Mouse (Mus musculus): ENCODE results near the gene Sfta2. TPM values are rescaled to one million over a fixed set of nuclear protein-coding genes. Genes with fewer than 3 reads are reported as not detected.
A peak's percentile ranks its signal among the peaks of the same experiment; 100 is the strongest.

The Sfta2 gene
- total RNA-seq, 2 experiments from 2014 or later = not detected

- intact Hi-C loops (cut with DNase I) = loop anchor here (5.0 kb wide), 1 partner anchor 41 kb away; no protein-coding TSS in a partner anchor
- no peak for DNase-seq
These were observed 9.6 kb upstream of the Sfta2 start for GRCm38 (mm10) chr17:35591731-35592130.

DNA sequence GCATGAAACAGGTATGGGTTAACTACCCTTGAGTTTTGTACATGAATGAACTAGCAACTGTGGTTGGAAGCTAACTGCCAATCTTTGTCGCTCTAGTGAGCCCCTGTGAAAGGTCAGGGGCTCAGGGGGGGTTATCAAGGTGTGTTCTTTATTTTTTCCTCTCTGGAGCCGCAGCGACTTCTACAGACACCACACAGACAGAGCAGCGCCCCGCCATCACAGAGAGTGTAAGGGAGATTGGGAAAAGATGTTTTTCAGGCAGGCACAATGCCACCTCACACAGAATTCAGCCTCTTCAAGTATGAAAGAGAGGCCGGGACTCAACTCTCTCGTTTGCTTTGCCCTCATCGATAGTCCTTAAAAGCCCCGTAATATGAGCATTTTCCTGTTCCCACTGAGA lies 9.2 kb upstream of the Sfta2 start:
- intact Hi-C loops (cut with DNase I) = loop anchor here (5.0 kb wide), 1 partner anchor 40 kb away; no protein-coding TSS in a partner anchor
- no peak for DNase-seq

GRCm38 (mm10) chr17:35593786-35594185 lies 7.6 kb upstream of the Sfta2 start:
- DNase-seq = no peak
- intact Hi-C loops (cut with DNase I) = loop anchor here (5.0 kb wide), 1 partner anchor 39 kb away; no protein-coding TSS in a partner anchor

GRCm38 (mm10) chr17:35594456-35594855 lies 6.9 kb upstream of the Sfta2 start:
- intact Hi-C loops (cut with DNase I) = loop anchor here (5.0 kb wide), 1 partner anchor 38 kb away; no protein-coding TSS in a partner anchor
- no peak for DNase-seq

DNA sequence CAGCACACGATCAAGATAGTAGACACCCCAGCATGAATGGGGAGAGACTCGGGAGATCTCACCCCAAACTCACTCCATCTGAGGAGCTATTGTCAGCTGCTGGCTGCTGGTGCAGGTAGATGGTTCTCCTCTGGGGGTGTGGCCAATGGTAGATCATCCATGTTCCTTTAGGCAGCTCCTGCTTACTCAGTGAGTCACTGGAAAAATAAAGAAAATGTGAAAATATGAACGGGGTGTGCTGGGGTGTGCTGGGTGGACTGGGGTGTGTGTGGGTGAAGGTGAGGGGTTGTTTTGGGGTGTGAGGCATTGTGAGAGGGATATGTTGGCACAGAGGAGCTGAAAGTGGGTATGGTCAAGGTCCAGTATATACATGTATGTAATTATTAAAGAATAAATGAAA lies 4.0 kb upstream of the Sfta2 start:
- DNase-seq = no peak

DNA sequence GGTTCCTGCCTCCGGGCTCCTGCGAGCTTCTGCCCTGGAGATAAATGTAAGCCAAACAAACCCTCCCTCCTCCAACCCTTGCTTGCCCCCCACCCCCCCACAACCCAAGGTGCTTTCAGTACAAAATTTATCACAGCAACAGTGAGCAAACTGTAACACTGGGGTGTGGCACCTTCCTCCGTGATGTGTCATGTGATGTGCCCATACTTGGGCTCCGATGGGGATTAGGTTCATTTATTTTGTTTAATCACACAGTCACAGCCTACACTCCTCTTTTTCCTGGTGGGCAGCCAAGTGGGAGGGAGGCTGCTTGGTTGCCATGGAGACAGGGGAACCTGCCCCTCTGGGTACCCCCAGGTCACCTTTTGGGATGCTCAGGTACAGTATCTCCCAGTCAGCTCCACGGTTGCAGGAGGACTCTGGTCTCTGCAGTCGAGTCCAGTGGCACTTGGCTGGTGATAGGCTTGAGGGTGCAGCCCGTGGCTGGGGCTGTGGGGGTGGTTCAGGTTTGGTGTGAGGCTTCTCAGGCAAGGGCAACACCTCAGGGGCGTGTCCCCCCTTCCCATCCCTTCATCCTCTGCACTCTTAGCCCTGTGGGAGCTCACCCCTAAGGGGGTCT lies 496 bp downstream of the Sfta2 start:
- intact Hi-C loops (cut with DNase I) = no loop called here
- no peak for DNase-seq

More for the DNA sequence above, 4.0 kb upstream of the Sfta2 start:
- intact Hi-C loops (cut with DNase I) = no loop called here

- intact Hi-C loops (cut with DNase I) = no loop called here
- no peak for DNase-seq
These were observed 15.8 kb downstream of the Sfta2 start for GRCm38 (mm10) chr17:35617127-35617526.

DNA sequence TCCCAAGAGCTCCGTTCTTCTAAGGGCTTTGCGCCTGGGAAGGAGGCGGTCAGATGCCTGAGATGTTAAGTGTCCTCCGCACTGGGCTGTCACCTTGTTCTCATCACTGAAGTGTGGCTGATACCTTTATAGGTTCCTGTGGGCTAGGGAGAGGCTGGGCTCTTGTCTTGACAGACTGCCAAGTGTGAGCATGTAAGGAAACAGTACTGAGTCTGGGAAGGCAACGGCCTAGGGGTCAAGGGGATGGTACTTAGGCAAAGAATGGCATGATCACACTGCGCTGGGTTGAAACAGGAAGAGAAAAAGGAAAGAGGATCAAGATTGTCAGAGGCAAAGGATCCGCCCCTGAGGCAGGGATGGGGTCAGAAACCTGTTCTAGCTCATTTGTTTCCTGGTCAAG lies 25.2 kb downstream of the Sfta2 start, which contains the start of gene Gm9573:
Gene Gm9573 (minus strand): TSS at position 101 of the 400 bp plus-strand sequence.
- intact Hi-C loops (cut with DNase I) = no loop called here

GRCm38 (mm10) chr17:35633992-35634391 lies 32.6 kb downstream of the Sfta2 start:
- intact Hi-C loops (cut with DNase I) = loop anchor here (5.0 kb wide), 1 partner anchor 42 kb away; no protein-coding TSS in a partner anchor
- DNase-seq = peak; percentile 28

More for the DNA sequence above, 25.2 kb downstream of the Sfta2 start, which contains the start of gene Gm9573:
- no peak for DNase-seq

- intact Hi-C loops (cut with DNase I) = loop anchor here (5.0 kb wide), 1 partner anchor 92 kb away; no protein-coding TSS in a partner anchor
- DNase-seq = no peak
These were observed 33.9 kb downstream of the Sfta2 start for GRCm38 (mm10) chr17:35635202-35635601.

DNA sequence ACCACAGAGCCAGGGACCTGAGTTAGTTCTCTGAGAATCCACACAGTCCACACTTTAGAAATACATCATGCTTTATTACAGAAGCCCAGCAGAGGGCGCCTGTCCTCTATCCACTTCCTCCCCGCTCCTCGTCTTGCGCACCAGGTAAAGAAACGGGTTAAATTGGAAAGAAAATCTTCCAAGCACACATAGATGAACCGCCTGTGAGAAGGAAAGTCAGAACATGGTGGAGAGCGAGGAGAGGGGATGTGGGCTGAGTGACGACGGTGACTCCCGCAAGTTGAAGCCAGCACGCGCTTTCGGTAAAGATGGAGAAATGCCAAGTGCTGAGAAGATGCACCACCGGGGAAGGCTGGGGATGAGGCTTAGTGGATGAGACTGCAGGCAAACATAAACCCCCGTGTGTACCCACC lies 34.4 kb downstream of the Sfta2 start:
- intact Hi-C loops (cut with DNase I) = loop anchor here (5.0 kb wide), 1 partner anchor 92 kb away; no protein-coding TSS in a partner anchor
- peak; percentile 73 for DNase-seq

GRCm38 (mm10) chr17:35636363-35636762 lies 35.0 kb downstream of the Sfta2 start:
- DNase-seq = no peak
- intact Hi-C loops (cut with DNase I) = loop anchor here (5.0 kb wide), 1 partner anchor 91 kb away; no protein-coding TSS in a partner anchor

DNA sequence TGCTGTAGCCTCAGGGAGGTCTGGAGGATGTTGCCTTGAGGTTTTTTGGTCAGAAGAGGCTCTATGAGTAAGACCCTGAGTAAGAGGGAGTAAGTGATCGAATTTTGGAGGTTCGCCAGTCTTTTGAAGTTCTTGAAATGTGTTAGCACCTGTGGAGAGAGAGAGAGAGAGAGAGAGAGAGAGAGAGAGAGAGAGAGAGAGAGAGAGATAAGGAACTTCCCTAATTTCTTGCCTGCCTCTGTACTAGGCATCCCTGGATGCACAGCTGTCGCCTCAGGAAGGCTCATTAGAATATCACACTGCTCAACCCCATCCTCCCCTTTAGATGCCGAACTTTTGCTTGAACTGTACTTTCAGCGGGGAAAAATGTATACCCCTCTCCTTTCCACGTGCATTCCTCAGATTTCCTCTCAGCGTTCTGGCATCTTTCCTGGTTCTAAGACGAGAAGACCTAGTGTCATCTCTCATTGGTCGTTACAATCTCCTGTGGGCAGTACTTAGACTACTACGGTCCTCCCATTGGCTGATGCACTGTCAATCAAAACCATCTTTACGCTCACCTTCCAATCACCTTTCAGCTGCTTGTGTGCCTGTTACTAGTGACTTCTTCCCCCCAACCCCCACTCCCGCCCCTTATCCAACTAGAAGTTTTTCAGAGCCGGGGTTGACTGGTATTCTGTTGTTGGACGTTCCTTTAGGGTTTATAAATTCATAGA lies 37.3 kb downstream of the Sfta2 start:
- peak; percentile 55 for DNase-seq
- intact Hi-C loops (cut with DNase I) = loop anchor here (5.0 kb wide), 1 partner anchor 89 kb away; no protein-coding TSS in a partner anchor

DNA sequence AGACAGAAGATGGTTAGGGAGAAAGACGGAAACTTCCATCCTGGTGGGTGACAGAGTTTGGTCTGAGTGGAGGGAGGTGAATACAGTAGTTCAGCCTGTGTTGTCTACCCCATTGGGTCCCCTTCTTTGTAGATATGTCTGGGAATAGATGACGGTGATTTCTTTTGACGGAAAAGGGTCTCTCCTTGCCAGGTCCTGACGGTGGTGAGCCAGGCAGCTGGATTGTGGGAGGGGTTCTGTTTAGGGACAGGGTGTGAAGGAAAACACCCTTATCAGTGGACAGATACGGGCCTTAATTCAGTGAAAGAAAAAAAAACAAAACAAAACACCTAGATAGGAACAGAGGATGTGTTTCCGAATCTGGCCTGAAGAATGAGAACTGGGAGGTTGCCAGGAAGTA lies 38.0 kb downstream of the Sfta2 start:
- intact Hi-C loops (cut with DNase I) = loop anchor here (5.0 kb wide), 1 partner anchor 88 kb away; no protein-coding TSS in a partner anchor
- no peak for DNase-seq

GRCm38 (mm10) chr17:35643609-35644236 lies 42.4 kb downstream of the Sfta2 start, which contains the start of gene Mucl3:
Gene Mucl3 (minus strand): TSS chr17:35643695.
- no peak for DNase-seq
- intact Hi-C loops (cut with DNase I) = no loop called here

GRCm38 (mm10) chr17:35649429-35649828 lies 48.1 kb downstream of the Sfta2 start:
- intact Hi-C loops (cut with DNase I) = no loop called here
- no peak for DNase-seq

DNA sequence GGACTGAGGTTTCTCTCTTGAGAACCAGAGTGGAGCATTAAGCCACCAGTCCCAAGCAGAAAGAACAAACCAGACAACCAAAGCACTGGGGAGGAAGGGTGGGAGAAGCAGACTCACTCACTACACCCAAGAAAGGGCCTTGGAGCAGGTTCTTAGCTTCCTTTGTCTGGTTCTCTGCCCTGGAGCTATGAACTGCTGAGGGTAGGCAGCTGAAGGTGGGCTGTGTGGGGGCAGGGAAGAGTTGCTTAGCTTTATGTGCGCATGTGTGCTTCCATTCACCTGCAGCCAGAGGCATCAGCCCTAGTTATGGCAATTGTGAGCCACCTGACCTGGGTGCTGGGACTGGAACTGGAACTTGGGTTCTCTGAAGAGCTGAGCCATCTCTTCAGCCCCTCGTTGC lies 51.7 kb downstream of the Sfta2 start:
- DNase-seq = no peak
- intact Hi-C loops (cut with DNase I) = no loop called here

GRCm38 (mm10) chr17:35665957-35666515 lies 64.7 kb downstream of the Sfta2 start:
- no peak for DNase-seq
- intact Hi-C loops (cut with DNase I) = no loop called here

DNA sequence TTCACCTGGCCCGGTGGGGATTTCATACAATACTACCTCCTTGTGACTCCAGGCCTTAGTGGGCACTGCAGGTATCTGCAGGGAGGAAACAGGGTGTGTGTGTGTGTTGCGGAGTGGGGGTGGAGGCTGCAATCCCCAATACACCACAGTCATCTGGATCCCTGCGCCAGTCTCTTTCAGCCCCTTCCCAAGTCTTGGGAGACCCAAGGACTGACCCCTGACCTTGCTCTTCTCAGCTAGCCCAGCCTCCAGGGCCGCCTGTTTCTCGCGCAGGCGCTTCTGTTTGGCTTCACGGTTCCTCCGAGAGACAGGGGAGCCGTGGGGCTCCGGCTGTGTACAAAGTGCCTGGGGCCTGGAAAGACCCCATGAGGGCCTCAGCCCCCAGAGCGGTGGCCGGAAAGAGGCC lies 65.5 kb downstream of the Sfta2 start:
- intact Hi-C loops (cut with DNase I) = no loop called here
- DNase-seq = peak; percentile 38

GRCm38 (mm10) chr17:35667334-35668065 lies 66.2 kb downstream of the Sfta2 start, which contains the start of gene Vars2:
Gene Vars2 (minus strand): TSS chr17:35667592.
- peak; percentile 98 for DNase-seq
- intact Hi-C loops (cut with DNase I) = no loop called here

Measured in left cerebral cortex, postnatal 4 days (tissue).